ENCODE assay signal across 12 mouse cellular contexts in the genomic region with DNA sequence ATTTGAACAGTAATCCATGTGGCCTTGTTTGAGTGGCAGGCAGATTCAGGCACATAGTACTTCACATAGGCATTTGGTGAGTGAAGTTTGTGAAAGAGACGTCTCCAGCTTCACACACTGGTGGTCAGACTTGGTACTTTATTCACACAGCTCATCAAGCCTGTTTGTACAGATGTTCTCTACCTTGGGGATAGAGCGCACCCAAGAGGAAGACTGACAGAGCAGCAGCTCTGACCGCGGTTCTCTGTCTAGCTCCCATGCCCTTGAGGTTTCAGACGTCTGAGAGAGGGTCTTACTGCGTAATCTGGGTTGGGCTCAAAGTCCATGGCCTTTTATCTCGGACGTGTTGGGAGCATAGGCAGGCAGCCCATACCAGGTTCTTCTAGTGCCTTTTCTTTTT.
DNase-seq lines count a peak whose midpoint lies in the region; ATAC-seq and TF ChIP-seq lines count a peak whose summit lies in the region.
"Had no signal": no experiment of that assay in that cellular context is flagged by ENCODE, and none has a peak within 500 bp of the region (broad histone marks: within the 10 kb centered on the region; RNA-seq: fewer than 3 reads in every experiment).

No protein-coding gene starts in this region.

- H3K27me3 ChIP-seq in small intestine, adult 2 months (ENCODE audit: control insufficient read depth, insufficient read depth, low read length), result no peaks in the 10 kb centered on the region
- no peaks in the 10 kb centered on the region for H3K27me3 ChIP-seq in hindbrain, embryonic 11.5 days (ENCODE audit: control insufficient read depth, insufficient read depth, low read length)
- H3K27me3 ChIP-seq: midbrain, embryonic 12.5 days had no signal

- peak; percentile 24; the same call in 1 of the 2 replicates for TF ChIP-seq CTCF in lung, adult 2 months (IDR thresholded peaks at IDR 0.05; ENCODE audit: insufficient read depth, low read length)
- peak; percentile 14; the same call in 1 of the 2 replicates for TF ChIP-seq CTCF in small intestine, adult 2 months (IDR thresholded peaks at IDR 0.05; ENCODE audit: extremely low read depth, insufficient read length, insufficient replicate concordance, low read depth, low read length)

- WGBS in lung, adult 2 months, result 75% methylated on average over 8 of the region's 8 CpGs
- WGBS in small intestine, adult 2 months, result 57% methylated on average over 8 of the region's 8 CpGs
- 89% methylated on average over 8 of the region's 8 CpGs for WGBS in hindbrain, embryonic 11.5 days

- no peak for TF ChIP-seq POLR2A in lung, adult 2 months (IDR thresholded peaks at IDR 0.05; ENCODE audit: borderline replicate concordance, extremely low read depth, low read depth, low read length)
- TF ChIP-seq POLR2A in small intestine, adult 2 months (IDR thresholded peaks at IDR 0.05; ENCODE audit: low read depth, low read length), result no peak

- H3K9ac ChIP-seq in hindbrain, embryonic 11.5 days (ENCODE audit: low read depth, low read length), result no peak overlapping the region
- H3K9ac ChIP-seq: midbrain, embryonic 12.5 days had no signal

- no peak overlapping the region for H3K27ac ChIP-seq in small intestine, adult 2 months (ENCODE audit: insufficient read depth, low read depth, low read length)
- no peak overlapping the region for H3K27ac ChIP-seq in hindbrain, embryonic 11.5 days (ENCODE audit: low read depth, low read length)
- H3K27ac ChIP-seq: embryonic facial prominence, embryonic 10.5 days; hindbrain, embryonic 10.5 days; midbrain, embryonic 12.5 days had no signal

- ATAC-seq in common myeloid progenitor, adult 5-6 weeks (replicated peaks; ENCODE audit: low read depth, poor library complexity, severe bottlenecking), result peak; percentile 47; the same call in 1 of the 2 replicates
- no peak for ATAC-seq in hindbrain, embryonic 11.5 days (ENCODE audit: low FRiP score)

- H3K4me3 ChIP-seq in lung, adult 2 months (replicated peaks; ENCODE audit: extremely low read depth, low read depth, low read length), result no peak overlapping the region
- H3K4me3 ChIP-seq in small intestine, adult 2 months (ENCODE audit: low read depth, low read length), result no peak overlapping the region
- H3K4me3 ChIP-seq in hindbrain, embryonic 11.5 days (ENCODE audit: low read depth, low read length), result no peak overlapping the region
- H3K4me3 ChIP-seq: embryonic facial prominence, embryonic 10.5 days; hindbrain, embryonic 10.5 days; midbrain, embryonic 12.5 days had no signal

- H3K4me2 ChIP-seq in hindbrain, embryonic 11.5 days (replicated peaks; ENCODE audit: low read depth, low read length), result no peak overlapping the region
- H3K4me2 ChIP-seq: midbrain, embryonic 12.5 days had no signal

- peaks cover 9% of the 10 kb centered on the region for H3K4me1 ChIP-seq in lung, adult 2 months (ENCODE audit: control insufficient read depth, insufficient read depth, low read length)
- 0 out of 2 replicates have a peak, but pooled peaks cover 2% of the 10 kb centered on the region for H3K4me1 ChIP-seq in small intestine, adult 2 months (ENCODE audit: control insufficient read depth, insufficient read depth, insufficient read length, low read length)
- H3K4me1 ChIP-seq in hindbrain, embryonic 11.5 days (replicated peaks; ENCODE audit: control insufficient read depth, insufficient read depth, low read length), result no peaks in the 10 kb centered on the region
- H3K4me1 ChIP-seq: embryonic facial prominence, embryonic 10.5 days; hindbrain, embryonic 10.5 days; midbrain, embryonic 12.5 days had no signal

- no peak for DNase-seq in lung, adult 2 months
- no peak for DNase-seq in lung, postnatal 36 days
- DNase-seq in ES-CJ7 (ENCODE audit: low read depth, low spot score), result peak; percentile 79
- no peak for DNase-seq in layer of hippocampus, adult 11-12 months (ENCODE audit: low spot score)
- DNase-seq in hindbrain, embryonic 11.5 days (ENCODE audit: low spot score), result no peak
- no peak for DNase-seq in kidney, adult 9 months
- DNase-seq: thymus, postnatal 14 days had no signal

- H3K9me3 ChIP-seq in hindbrain, embryonic 11.5 days (ENCODE audit: control insufficient read depth, low read length), result no peaks in the 10 kb centered on the region
- H3K9me3 ChIP-seq: embryonic facial prominence, embryonic 10.5 days; hindbrain, embryonic 10.5 days; midbrain, embryonic 12.5 days had no signal

- H3K36me3 ChIP-seq in small intestine, adult 2 months (ENCODE audit: control insufficient read depth, insufficient read depth, low read length), result peaks cover 24% of the 10 kb centered on the region
- H3K36me3 ChIP-seq in hindbrain, embryonic 11.5 days (ENCODE audit: control insufficient read depth, insufficient read depth, low read length), result peaks cover 10% of the 10 kb centered on the region
